Mouse (Mus musculus) heart, adult 11 months (tissue): ENCODE measurements around the gene Mctp1.
"Not testable (repeated sequence)": the region's sequence is repeated elsewhere in the genome, so short reads cannot be mapped to it uniquely, and the experiment has no call there.

Source experiments
- DNase-seq: peaks from one replicate; pipeline ENCODE4 v3.0.0; 2022

The Mctp1 gene

GRCm38 (mm10) chr13:76383972-76384663 is at the start of gene Mctp1:
Gene Mctp1 (plus strand): TSS chr13:76384535.
- DNase-seq, result peak; percentile 94

- DNase-seq, result not testable (repeated sequence)
Measured at GRCm38 (mm10) chr13:76345941-76346340, 38.4 kb upstream of the Mctp1 start.

- DNase-seq, result no peak
Measured at GRCm38 (mm10) chr13:76358720-76359119, 25.6 kb upstream of the Mctp1 start.

GRCm38 (mm10) chr13:76384664-76385435 is 515 bp downstream of the Mctp1 start:
- DNase-seq, result peak; percentile 94

GRCm38 (mm10) chr13:76388615-76389014 is 4.3 kb downstream of the Mctp1 start:
- DNase-seq, result no peak

GRCm38 (mm10) chr13:76391920-76392319 is 7.6 kb downstream of the Mctp1 start:
- DNase-seq, result peak; percentile 62

- DNase-seq, result peak; percentile 71
Measured at GRCm38 (mm10) chr13:76393106-76393505, 8.8 kb downstream of the Mctp1 start.

GRCm38 (mm10) chr13:76395906-76396305 is 11.6 kb downstream of the Mctp1 start:
- DNase-seq, result peak; percentile 94

GRCm38 (mm10) chr13:76409296-76409695 is 25.0 kb downstream of the Mctp1 start:
- no peak for DNase-seq

- DNase-seq, result peak; percentile 91
Measured at GRCm38 (mm10) chr13:76410665-76411064, 26.3 kb downstream of the Mctp1 start.

GRCm38 (mm10) chr13:76415346-76415745 is 31.0 kb downstream of the Mctp1 start:
- DNase-seq, result no peak

- peak; percentile 88 for DNase-seq
Measured at GRCm38 (mm10) chr13:76420111-76420510, 35.8 kb downstream of the Mctp1 start.

GRCm38 (mm10) chr13:76421075-76421474 is 36.7 kb downstream of the Mctp1 start:
- DNase-seq, result no peak

- no peak for DNase-seq
Measured at GRCm38 (mm10) chr13:76422124-76422523, 37.8 kb downstream of the Mctp1 start.

GRCm38 (mm10) chr13:76429456-76429855 is 45.1 kb downstream of the Mctp1 start:
- no peak for DNase-seq

GRCm38 (mm10) chr13:76429927-76430326 is 45.6 kb downstream of the Mctp1 start:
- no peak for DNase-seq

GRCm38 (mm10) chr13:76431946-76432345 is 47.6 kb downstream of the Mctp1 start:
- DNase-seq, result no peak

GRCm38 (mm10) chr13:76433438-76433837 is 49.1 kb downstream of the Mctp1 start:
- DNase-seq, result no peak

- no peak for DNase-seq
Measured at GRCm38 (mm10) chr13:76436426-76436825, 52.1 kb downstream of the Mctp1 start.

GRCm38 (mm10) chr13:76438765-76439164 is 54.4 kb downstream of the Mctp1 start:
- no peak for DNase-seq

GRCm38 (mm10) chr13:76446059-76446458 is 61.7 kb downstream of the Mctp1 start:
- no peak for DNase-seq

- DNase-seq, result no peak
Measured at GRCm38 (mm10) chr13:76447528-76447927, 63.2 kb downstream of the Mctp1 start.

GRCm38 (mm10) chr13:76451526-76451925 is 67.2 kb downstream of the Mctp1 start:
- not testable (repeated sequence) for DNase-seq

GRCm38 (mm10) chr13:76481601-76482000 is 97.3 kb downstream of the Mctp1 start:
- DNase-seq, result no peak
